Mouse (Mus musculus) E14TG2a.4 (cell line): Measurements from ENCODE around the gene Lce1d.
"Not testable (repeated sequence)": the region's sequence is repeated elsewhere in the genome, so short reads cannot be mapped to it uniquely, and the experiment has no call there.

Experiments
- H3K27me3 ChIP-seq: 2 replicates; pipeline ENCODE4 v1.6.1; 2014; ENCODE audit warnings: low read length, control low read depth; ENCODE audit not compliant: insufficient read depth
- H3K36me3 ChIP-seq: 2 replicates; pipeline ENCODE4 v1.6.1; 2014; ENCODE audit warnings: low read length, control low read depth; ENCODE audit not compliant: insufficient read depth
- H3K4me1 ChIP-seq: replicated peaks from 2 replicates; pipeline ENCODE4 v1.6.1; 2014; ENCODE audit warnings: low read depth, low read length, control low read depth
- H3K4me3 ChIP-seq: replicated peaks from 2 replicates; pipeline ENCODE4 v1.5.1; 2014; ENCODE audit warnings: mild to moderate bottlenecking, low read length
- H3K9me3 ChIP-seq: 2 replicates; pipeline ENCODE4 v1.6.1; 2014; ENCODE audit warnings: low read length, control low read depth
- CTCF ChIP-seq: conservative IDR thresholded peaks from 2 replicates; pipeline ENCODE4 v1.5.1; 2014; ENCODE audit warnings: low read length
- NANOG ChIP-seq: IDR thresholded peaks from 2 replicates; pipeline ENCODE4 v1.6.1; 2014; ENCODE audit warnings: borderline replicate concordance, low read length, mixed read lengths
- POU5F1 ChIP-seq: IDR thresholded peaks from 2 replicates; pipeline ENCODE4 v1.6.1; 2014; ENCODE audit warnings: low read length, borderline replicate concordance

Lce1d gene

DNA sequence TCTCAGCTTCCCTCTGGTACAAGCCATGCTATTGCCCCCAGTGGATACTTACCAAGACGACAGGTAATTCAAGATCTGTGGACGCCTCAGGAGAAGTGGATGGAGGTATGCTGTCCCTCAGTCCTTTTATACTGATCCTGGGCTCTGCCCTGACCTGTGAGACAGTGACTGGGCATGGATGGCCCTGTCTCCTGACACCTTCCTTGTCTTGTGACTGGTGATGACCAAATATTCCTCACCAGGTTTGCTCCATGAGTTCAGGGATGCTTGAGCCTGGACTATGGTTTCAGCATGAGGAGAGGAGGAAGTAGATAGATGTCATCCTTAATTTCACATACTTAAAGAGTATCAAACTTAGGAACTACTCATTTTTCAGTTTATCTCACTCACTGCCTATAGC lies at the start of gene Lce1d:
Gene Lce1d (minus strand): TSS at position 101 of the 400 bp plus-strand sequence.
- TF ChIP-seq NANOG (no peak), CTCF (no peak), POU5F1 (no peak)
- Histone ChIP-seq H3K4me1 (peaks cover 4% of the 10 kb centered on the region; the same call in 1 of the 2 replicates), H3K36me3 (no peaks in the 10 kb centered on the region), H3K9me3 (no peaks in the 10 kb centered on the region), H3K4me3 (no peak within 1 kb of the TSS), H3K27me3 (peaks cover 15% of the 10 kb centered on the region)

DNA sequence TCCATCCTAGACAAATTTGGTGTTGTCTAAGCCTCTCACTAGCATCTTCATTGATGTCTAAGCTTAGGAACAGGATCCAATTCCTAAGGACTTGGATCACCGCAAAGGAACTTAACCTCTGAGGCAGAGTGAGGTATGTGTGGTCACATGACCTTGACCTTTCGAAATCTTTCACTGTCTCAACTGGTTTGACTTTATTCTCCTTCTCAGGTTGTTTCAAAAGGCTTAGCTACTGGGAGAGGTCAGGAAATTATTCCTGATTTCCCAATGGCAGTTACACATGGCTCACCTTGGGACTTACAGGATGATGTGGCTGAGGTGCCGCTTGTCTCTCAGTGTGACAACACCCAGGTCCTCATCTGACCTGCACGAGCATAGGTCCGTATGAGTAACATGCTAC lies 35.6 kb upstream of the Lce1d start:
- no peaks in the 10 kb centered on the region for H3K36me3 ChIP-seq
- no peak for TF ChIP-seq CTCF
- no peak for TF ChIP-seq NANOG
- no peak for TF ChIP-seq POU5F1

DNA sequence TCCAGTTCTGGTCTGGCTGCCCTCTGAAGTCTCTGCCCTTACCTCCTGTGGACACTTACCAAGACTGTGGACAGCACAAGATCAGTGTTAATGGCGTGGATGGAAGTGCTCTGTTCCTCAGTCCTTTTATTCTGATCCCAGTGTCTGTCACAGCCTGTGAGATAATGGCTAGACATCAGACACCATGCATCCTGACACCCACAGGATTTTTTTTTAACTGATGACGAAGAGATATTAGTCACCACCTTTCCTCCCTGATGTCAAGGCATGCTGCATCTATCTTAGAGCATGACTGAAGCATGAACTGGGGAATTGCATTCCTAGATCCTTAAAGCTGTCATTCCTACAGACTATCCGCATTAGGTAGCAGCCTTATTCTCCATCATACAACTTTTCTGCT lies 33.2 kb upstream of the Lce1d start, which contains the start of gene Lce1f:
Gene Lce1f (minus strand): TSS at position 101 of the 400 bp plus-strand sequence.
- Histone ChIP-seq H3K4me1 (no peaks in the 10 kb centered on the region), H3K36me3 (no peaks in the 10 kb centered on the region), H3K9me3 (no peaks in the 10 kb centered on the region), H3K4me3 (no peak within 1 kb of the TSS), H3K27me3 (no peaks in the 10 kb centered on the region)
- TF ChIP-seq CTCF: no peak
- TF ChIP-seq NANOG: no peak
- TF ChIP-seq POU5F1: no peak

More for the DNA sequence above, 35.6 kb upstream of the Lce1d start:
- Histone ChIP-seq H3K4me3 (no peak overlapping the region), H3K27me3 (no peaks in the 10 kb centered on the region), H3K9me3 (no peaks in the 10 kb centered on the region), H3K4me1 (no peaks in the 10 kb centered on the region)

DNA sequence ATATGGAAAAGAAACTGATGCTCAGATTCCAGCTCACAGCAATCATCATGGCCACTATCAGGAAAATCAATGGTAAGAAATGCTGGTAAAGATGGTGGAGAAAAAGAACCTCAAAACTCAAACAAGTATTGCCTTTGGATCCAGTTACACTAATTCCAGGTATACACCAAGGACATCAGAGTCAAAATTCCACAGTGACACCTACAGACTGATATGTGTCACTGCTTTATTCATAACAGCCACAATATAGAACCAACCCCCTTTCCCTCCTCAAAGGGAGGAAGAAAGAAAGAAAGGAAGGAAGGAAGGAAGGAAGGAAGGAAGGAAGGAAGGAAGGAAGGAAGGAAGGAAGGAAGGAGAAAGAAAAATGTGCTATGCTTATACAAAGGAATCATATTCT lies 28.1 kb upstream of the Lce1d start:
- Histone ChIP-seq H3K4me1 (no peaks in the 10 kb centered on the region), H3K27me3 (no peaks in the 10 kb centered on the region), H3K9me3 (no peaks in the 10 kb centered on the region), H3K4me3 (no peak overlapping the region), H3K36me3 (no peaks in the 10 kb centered on the region)
- TF ChIP-seq CTCF (peak; percentile 22; the same call in 1 of the 2 replicates), POU5F1 (no peak)

DNA sequence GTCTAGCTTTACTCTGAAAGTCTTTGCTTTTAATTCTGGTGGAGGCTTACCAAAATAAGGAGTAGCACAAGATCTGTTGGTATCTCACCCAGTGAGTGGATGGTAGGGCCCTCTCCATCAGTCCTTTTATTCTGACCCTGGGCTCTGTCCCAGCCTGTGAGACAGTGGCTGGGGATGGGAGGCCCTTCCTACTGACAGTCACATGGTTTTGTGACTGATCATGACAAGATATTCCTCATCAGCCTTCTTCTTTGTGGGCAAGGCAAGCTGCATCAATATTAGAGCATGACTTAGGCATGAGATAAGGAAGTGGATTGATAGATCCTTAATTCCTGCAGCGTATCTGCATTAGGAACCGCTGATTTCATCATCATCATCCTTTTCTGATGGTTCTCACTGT lies 22.0 kb upstream of the Lce1d start, which contains the start of gene Lce1e:
Gene Lce1e (minus strand): TSS at position 101 of the 400 bp plus-strand sequence.
- Histone ChIP-seq H3K4me3 (no peak within 1 kb of the TSS), H3K27me3 (no peaks in the 10 kb centered on the region), H3K36me3 (no peaks in the 10 kb centered on the region), H3K4me1 (no peaks in the 10 kb centered on the region), H3K9me3 (peaks cover 5% of the 10 kb centered on the region; the same call in 1 of the 2 replicates)
- no peak for TF ChIP-seq NANOG
- TF ChIP-seq CTCF: no peak
- no peak for TF ChIP-seq POU5F1

DNA sequence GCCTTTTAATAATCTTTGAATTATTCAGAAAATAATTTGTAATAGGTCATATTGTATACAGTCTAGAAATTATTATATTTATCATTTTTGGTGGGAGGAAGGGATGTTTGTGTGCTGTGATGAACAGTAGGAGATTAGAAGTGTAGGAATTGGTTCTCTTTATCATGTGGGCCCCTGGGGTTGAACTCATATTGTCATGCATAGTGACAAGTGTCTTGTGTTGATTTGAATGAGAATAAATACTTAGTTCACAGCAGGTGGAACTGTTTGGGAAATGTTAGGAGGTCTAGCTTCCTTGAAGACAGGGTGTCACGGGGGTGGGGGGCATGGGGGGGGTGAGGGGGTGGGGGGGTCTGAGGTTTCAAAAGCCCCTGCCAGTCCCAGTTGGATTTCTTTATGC lies 7.6 kb upstream of the Lce1d start:
- peaks cover 6% of the 10 kb centered on the region; the same call in 1 of the 2 replicates for H3K4me1 ChIP-seq
- H3K36me3 ChIP-seq: no peaks in the 10 kb centered on the region
- H3K9me3 ChIP-seq: no peaks in the 10 kb centered on the region
- H3K4me3 ChIP-seq: no peak overlapping the region
- H3K27me3 ChIP-seq: no peaks in the 10 kb centered on the region
- TF ChIP-seq NANOG (peak; percentile 56; the same call in 1 of the 2 replicates), POU5F1 (peak; percentile 88), CTCF (no peak)

DNA sequence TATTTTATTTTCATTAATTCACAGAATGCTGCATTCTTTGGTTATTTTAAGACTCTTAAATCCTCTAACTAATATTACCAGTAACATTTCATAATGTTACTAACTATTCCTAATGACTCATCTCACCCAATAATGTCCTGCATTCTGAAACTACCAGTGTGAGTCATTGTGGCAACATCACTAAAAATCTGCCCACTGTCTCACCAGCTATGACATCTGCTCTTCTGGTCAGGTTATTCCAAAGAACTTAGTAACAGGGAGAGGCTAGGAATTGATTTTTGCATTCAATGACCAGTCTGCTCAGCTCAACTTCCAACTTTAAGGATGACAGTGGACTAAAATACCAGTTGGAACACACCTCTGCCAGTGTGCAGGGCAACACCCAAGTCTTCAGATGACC lies 4.7 kb upstream of the Lce1d start:
- Histone ChIP-seq H3K36me3 (no peaks in the 10 kb centered on the region), H3K27me3 (peaks cover 10% of the 10 kb centered on the region)

DNA sequence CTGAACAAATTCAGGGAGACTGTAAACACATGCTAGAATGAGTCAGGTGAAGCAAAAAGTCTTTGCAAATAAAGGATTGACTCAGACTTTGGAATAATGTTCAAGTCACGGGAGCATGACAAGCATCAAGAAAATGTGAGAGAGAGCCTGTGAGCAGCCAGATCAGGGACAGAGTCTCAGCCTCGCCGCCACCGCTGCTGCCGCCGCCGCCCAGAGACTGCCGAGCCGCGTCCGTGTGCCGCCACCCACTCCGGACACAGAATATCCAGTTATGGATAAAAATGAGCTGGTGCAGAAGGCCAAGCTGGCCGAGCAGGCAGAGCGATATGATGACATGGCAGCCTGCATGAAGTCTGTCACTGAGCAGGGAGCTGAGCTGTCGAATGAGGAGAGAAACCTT lies 2.1 kb upstream of the Lce1d start:
- not testable (repeated sequence) for H3K36me3 ChIP-seq, H3K9me3 ChIP-seq, H3K4me1 ChIP-seq
- Histone ChIP-seq H3K27me3 (peaks cover 15% of the 10 kb centered on the region), H3K4me3 (peak overlapping the region; percentile 48; the same call in 1 of the 2 replicates)

More for the DNA sequence above, 4.7 kb upstream of the Lce1d start:
- no peaks in the 10 kb centered on the region for H3K9me3 ChIP-seq
- TF ChIP-seq CTCF (no peak), POU5F1 (no peak), NANOG (no peak)
- H3K4me3 ChIP-seq: no peak overlapping the region
- H3K4me1 ChIP-seq: peaks cover 6% of the 10 kb centered on the region; the same call in 1 of the 2 replicates

DNA sequence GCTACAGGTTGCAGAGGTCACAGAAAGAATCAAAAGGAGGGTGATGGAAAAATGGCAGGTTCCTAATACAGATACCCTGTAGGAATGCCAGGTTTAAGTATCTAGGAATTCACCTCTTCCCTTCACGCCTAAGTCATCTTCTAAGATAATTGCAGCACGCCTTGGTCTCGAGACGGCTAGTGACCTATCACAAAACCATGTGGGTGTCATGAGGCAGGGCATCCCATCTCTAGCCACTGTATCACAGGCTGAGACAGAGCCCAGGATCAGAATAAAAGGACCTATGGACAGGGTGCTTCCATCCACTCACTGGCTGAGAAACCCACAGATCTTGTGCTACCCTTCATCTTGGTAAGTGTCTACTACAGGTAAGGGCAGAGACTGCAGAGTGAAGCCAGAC lies 8.1 kb downstream of the Lce1d start, which contains the start of gene Lce1c:
Gene Lce1c (plus strand): TSS at position 301 of the 400 bp plus-strand sequence.
- H3K9me3 ChIP-seq: no peaks in the 10 kb centered on the region
- H3K4me1 ChIP-seq: peaks cover 4% of the 10 kb centered on the region; the same call in 1 of the 2 replicates
- no peaks in the 10 kb centered on the region for H3K36me3 ChIP-seq
- no peak within 1 kb of the TSS for H3K4me3 ChIP-seq
- TF ChIP-seq CTCF (no peak), NANOG (no peak), POU5F1 (no peak)
- no peaks in the 10 kb centered on the region for H3K27me3 ChIP-seq
